Mouse (Mus musculus): ENCODE measurements at regions not wholly inside any gene's neighbourhood (a gene's known extent, or its start where the extent isn't known, plus 50 kb on each side); places are given as distances from the start of the nearest gene placed in this dataset.

DNA sequence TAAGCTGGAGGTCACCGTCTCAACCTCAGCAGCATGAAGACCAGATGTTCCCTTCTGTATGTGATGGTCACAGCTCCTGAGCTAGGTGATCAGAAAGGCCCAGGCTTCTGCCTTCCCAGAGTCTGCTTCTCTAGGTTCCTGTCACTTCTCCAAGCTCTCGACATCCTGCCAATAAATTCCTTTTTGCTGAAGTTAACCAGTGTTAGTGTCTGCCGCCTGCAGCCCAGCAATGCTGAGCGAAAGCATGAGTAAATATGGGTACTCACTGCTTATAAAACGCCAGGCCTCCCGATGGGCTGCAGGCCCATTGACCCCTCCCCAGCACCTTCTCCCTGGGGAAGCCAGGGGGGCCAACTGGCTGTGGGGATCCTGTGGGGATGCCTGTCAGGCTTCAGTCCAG lies 229.4 kb upstream of the Zmiz1 start:
- no peaks in the 10 kb centered on the region for H3K27me3 ChIP-seq (replicated peaks; ENCODE audit: control insufficient read depth, insufficient read depth, low read length)
- H3K4me3 ChIP-seq (ENCODE audit: low read depth, low read length), result no peak overlapping the region
- H3K4me1 ChIP-seq (replicated peaks; ENCODE audit: control insufficient read depth, insufficient read depth, low read length), result peaks cover 62% of the 10 kb centered on the region
- H3K9me3 ChIP-seq (ENCODE audit: control insufficient read depth, low read length), result no peaks in the 10 kb centered on the region
- H3K4me2 ChIP-seq (ENCODE audit: low read length), result no peak overlapping the region
- WGBS, result 12% methylated on average over 6 of the region's 6 CpGs
- DNase-seq (ENCODE audit: low spot score) (no peak), ATAC-seq (replicated peaks; ENCODE audit: low FRiP score, low TSS enrichment, low read depth) (no peak)
- H3K36me3 ChIP-seq (ENCODE audit: control insufficient read depth, insufficient read depth, low read length), result no peaks in the 10 kb centered on the region
- H3K27ac ChIP-seq (ENCODE audit: low read depth), result peak overlapping the region; percentile 93
- H3K9ac ChIP-seq (ENCODE audit: low read length), result no peak overlapping the region

DNA sequence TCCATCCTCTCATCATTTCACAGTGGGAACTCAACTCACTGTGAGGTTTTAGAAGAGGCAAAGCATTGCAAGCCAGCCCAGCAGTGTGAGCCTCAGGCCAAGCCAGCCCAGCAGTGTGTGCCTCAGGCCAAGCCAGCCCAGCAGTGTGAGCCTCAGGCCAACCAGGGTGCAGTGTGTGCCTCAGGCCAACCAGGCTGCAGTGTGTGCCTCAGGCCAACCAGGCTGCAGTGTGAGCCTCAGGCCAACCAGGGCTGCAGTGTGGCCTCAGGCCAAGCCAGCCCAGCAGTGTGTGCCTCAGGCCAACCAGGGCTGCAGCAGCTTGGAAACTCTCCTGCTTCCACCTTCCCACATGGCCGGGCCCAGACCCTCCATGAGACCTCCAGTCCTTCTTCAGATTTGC lies 227.1 kb upstream of the Zmiz1 start:
- Histone ChIP-seq H3K27ac (ENCODE audit: low read depth) (0 out of 2 replicates have a peak overlapping the region, but pooled peaks have one; percentile 17), H3K36me3 (ENCODE audit: control insufficient read depth, insufficient read depth, low read length) (no peaks in the 10 kb centered on the region), H3K4me2 (ENCODE audit: low read length) (no peak overlapping the region), H3K27me3 (replicated peaks; ENCODE audit: control insufficient read depth, insufficient read depth, low read length) (no peaks in the 10 kb centered on the region), H3K9ac (ENCODE audit: low read length) (no peak overlapping the region), H3K4me1 (replicated peaks; ENCODE audit: control insufficient read depth, insufficient read depth, low read length) (peaks cover 45% of the 10 kb centered on the region), H3K4me3 (ENCODE audit: low read depth, low read length) (no peak overlapping the region), H3K9me3 (ENCODE audit: control insufficient read depth, low read length) (no peaks in the 10 kb centered on the region)
- ATAC-seq (replicated peaks; ENCODE audit: low FRiP score, low TSS enrichment, low read depth), result no peak; the same call in 1 of the 2 replicates
- 62% methylated on average over 1 of the region's 1 CpGs for WGBS
- no peak for DNase-seq (ENCODE audit: low spot score)

DNA sequence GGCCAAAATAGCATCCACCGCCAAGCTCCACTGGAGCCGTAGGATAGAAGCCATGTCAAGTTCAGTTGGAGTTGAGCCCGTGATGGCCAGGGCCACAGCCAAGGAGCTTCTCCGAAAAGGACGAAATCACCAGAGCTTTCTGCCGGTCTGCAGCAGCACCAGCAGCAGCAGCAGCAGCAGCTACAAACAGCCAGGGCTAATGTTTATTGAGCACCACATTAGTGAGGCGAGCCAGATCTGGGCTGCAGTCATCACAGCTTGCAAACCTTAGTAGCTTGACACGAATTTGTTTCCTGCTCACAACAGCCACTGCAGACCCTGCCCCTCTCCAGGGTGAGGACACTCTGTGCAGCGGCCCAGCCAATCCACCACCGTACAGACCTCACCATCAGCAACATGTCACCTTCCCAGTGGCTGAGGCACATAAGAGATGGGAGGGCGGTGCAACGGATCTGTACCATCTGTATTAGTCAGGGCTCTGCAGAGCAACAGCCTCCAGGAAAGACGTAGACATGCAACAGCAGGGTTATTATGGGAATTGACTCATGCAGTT lies 222.5 kb upstream of the Zmiz1 start:
- 35% methylated on average over 13 of the region's 13 CpGs for WGBS
- DNase-seq (ENCODE audit: low spot score) (peak; percentile 56), ATAC-seq (replicated peaks; ENCODE audit: low FRiP score, low TSS enrichment, low read depth) (no peak)
- H3K4me3 ChIP-seq (ENCODE audit: low read depth, low read length), result no peak overlapping the region
- no peaks in the 10 kb centered on the region for H3K27me3 ChIP-seq (replicated peaks; ENCODE audit: control insufficient read depth, insufficient read depth, low read length)
- H3K4me2 ChIP-seq (ENCODE audit: low read length), result no peak overlapping the region
- peaks cover 15% of the 10 kb centered on the region; the same call in 1 of the 2 replicates for H3K4me1 ChIP-seq (replicated peaks; ENCODE audit: control insufficient read depth, insufficient read depth, low read length)
- H3K9me3 ChIP-seq (ENCODE audit: control insufficient read depth, low read length), result no peaks in the 10 kb centered on the region
- no peak overlapping the region for H3K9ac ChIP-seq (ENCODE audit: low read length)
- peak overlapping the region; percentile 4; the same call in 1 of the 2 replicates for H3K27ac ChIP-seq (ENCODE audit: low read depth)
- H3K36me3 ChIP-seq (ENCODE audit: control insufficient read depth, insufficient read depth, low read length), result no peaks in the 10 kb centered on the region

- Histone ChIP-seq H3K36me3 (ENCODE audit: control insufficient read depth, insufficient read depth, low read length) (no peaks in the 10 kb centered on the region), H3K27ac (ENCODE audit: low read depth) (no peak overlapping the region), H3K9ac (ENCODE audit: low read length) (no peak overlapping the region), H3K9me3 (ENCODE audit: control insufficient read depth, low read length) (no peaks in the 10 kb centered on the region), H3K4me3 (ENCODE audit: low read depth, low read length) (no peak overlapping the region), H3K4me2 (ENCODE audit: low read length) (no peak overlapping the region), H3K4me1 (replicated peaks; ENCODE audit: control insufficient read depth, insufficient read depth, low read length) (peaks cover 17% of the 10 kb centered on the region), H3K27me3 (replicated peaks; ENCODE audit: control insufficient read depth, insufficient read depth, low read length) (no peaks in the 10 kb centered on the region)
- WGBS, result 56% methylated on average over 3 of the region's 3 CpGs
- DNase-seq (ENCODE audit: low spot score) (no peak), ATAC-seq (replicated peaks; ENCODE audit: low FRiP score, low TSS enrichment, low read depth) (no peak)
Measured at GRCm38 (mm10) chr14:25239335-25239960, 219.5 kb upstream of the Zmiz1 start.

DNA sequence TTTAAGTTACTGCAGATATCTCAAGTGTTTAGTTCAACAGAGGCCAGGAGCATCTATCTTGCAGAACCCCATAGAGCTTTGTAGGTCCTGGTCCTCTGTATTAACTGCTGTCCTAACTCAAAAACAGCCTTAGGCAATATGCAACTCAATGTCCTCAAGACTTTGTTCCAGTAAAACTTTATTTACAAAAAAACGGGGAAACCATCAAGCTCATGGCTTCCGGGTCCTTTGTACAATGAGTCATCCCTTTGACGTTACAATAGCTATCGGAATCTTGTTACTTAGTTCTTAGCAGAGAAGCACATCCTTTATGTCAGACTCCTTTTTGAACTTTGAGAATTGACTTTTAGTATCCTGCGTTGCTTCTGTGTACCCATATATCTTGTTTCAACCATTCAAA lies 216.2 kb upstream of the Zmiz1 start:
- Histone ChIP-seq H3K36me3 (ENCODE audit: control insufficient read depth, insufficient read depth, low read length) (no peaks in the 10 kb centered on the region), H3K9ac (ENCODE audit: low read length) (no peak overlapping the region), H3K9me3 (ENCODE audit: control insufficient read depth, low read length) (no peaks in the 10 kb centered on the region), H3K4me3 (ENCODE audit: low read depth, low read length) (no peak overlapping the region), H3K27me3 (replicated peaks; ENCODE audit: control insufficient read depth, insufficient read depth, low read length) (no peaks in the 10 kb centered on the region), H3K27ac (ENCODE audit: low read depth) (peak overlapping the region; percentile 71), H3K4me2 (ENCODE audit: low read length) (no peak overlapping the region), H3K4me1 (replicated peaks; ENCODE audit: control insufficient read depth, insufficient read depth, low read length) (peaks cover 12% of the 10 kb centered on the region)
- 50% methylated on average over 5 of the region's 5 CpGs for WGBS
- no peak for ATAC-seq (replicated peaks; ENCODE audit: low FRiP score, low TSS enrichment, low read depth)
- no peak for DNase-seq (ENCODE audit: low spot score)

GRCm38 (mm10) chr14:25243289-25243688 lies 215.7 kb upstream of the Zmiz1 start:
- no peak overlapping the region for H3K9ac ChIP-seq (ENCODE audit: low read length)
- H3K4me1 ChIP-seq (replicated peaks; ENCODE audit: control insufficient read depth, insufficient read depth, low read length), result peaks cover 12% of the 10 kb centered on the region
- WGBS, result 11% methylated on average over 4 of the region's 4 CpGs
- peak overlapping the region; percentile 31 for H3K4me2 ChIP-seq (ENCODE audit: low read length)
- H3K27ac ChIP-seq (ENCODE audit: low read depth), result peak overlapping the region; percentile 71
- no peaks in the 10 kb centered on the region for H3K9me3 ChIP-seq (ENCODE audit: control insufficient read depth, low read length)
- DNase-seq (ENCODE audit: low spot score), result peak; percentile 65
- ATAC-seq (replicated peaks; ENCODE audit: low FRiP score, low TSS enrichment, low read depth), result 0 out of 2 replicates have a peak, but pooled peaks have one; percentile 48
- H3K36me3 ChIP-seq (ENCODE audit: control insufficient read depth, insufficient read depth, low read length), result no peaks in the 10 kb centered on the region
- no peaks in the 10 kb centered on the region for H3K27me3 ChIP-seq (replicated peaks; ENCODE audit: control insufficient read depth, insufficient read depth, low read length)
- H3K4me3 ChIP-seq (ENCODE audit: low read depth, low read length), result no peak overlapping the region

DNA sequence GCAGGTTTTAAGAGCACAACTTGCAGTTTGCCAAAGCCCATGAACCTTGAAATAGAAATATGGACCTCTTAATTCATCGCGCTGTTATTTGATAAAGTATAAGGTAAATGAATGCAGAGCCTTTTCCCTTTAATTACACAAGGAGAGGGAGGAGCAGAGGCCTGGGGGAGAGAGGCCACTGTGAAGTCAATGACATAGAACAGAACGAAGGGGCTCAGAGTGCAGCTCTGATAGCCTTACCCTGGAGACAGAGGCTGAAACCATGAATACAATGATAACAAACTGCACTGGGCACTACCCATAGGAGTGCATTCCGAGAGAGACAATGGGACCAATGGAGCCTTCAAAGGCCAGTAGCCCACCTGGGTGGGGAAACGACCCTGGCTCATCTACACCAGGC lies 215.3 kb upstream of the Zmiz1 start:
- ATAC-seq (replicated peaks; ENCODE audit: low FRiP score, low TSS enrichment, low read depth), result 0 out of 2 replicates have a peak, but pooled peaks have one; percentile 14
- Histone ChIP-seq H3K4me1 (replicated peaks; ENCODE audit: control insufficient read depth, insufficient read depth, low read length) (peaks cover 12% of the 10 kb centered on the region), H3K36me3 (ENCODE audit: control insufficient read depth, insufficient read depth, low read length) (no peaks in the 10 kb centered on the region), H3K27me3 (replicated peaks; ENCODE audit: control insufficient read depth, insufficient read depth, low read length) (no peaks in the 10 kb centered on the region), H3K4me3 (ENCODE audit: low read depth, low read length) (no peak overlapping the region), H3K9me3 (ENCODE audit: control insufficient read depth, low read length) (no peaks in the 10 kb centered on the region), H3K27ac (ENCODE audit: low read depth) (peak overlapping the region; percentile 71; the same call in 1 of the 2 replicates), H3K4me2 (ENCODE audit: low read length) (peak overlapping the region; percentile 31), H3K9ac (ENCODE audit: low read length) (no peak overlapping the region)
- 42% methylated on average over 5 of the region's 5 CpGs for WGBS
- no peak for DNase-seq (ENCODE audit: low spot score)

GRCm38 (mm10) chr14:25244841-25245240 lies 214.1 kb upstream of the Zmiz1 start:
- H3K9me3 ChIP-seq (ENCODE audit: control insufficient read depth, low read length), result no peaks in the 10 kb centered on the region
- ATAC-seq (replicated peaks; ENCODE audit: low FRiP score, low TSS enrichment, low read depth), result no peak
- H3K4me3 ChIP-seq (ENCODE audit: low read depth, low read length), result no peak overlapping the region
- no peak overlapping the region for H3K4me2 ChIP-seq (ENCODE audit: low read length)
- WGBS, result 94% methylated on average over 6 of the region's 6 CpGs
- H3K27ac ChIP-seq (ENCODE audit: low read depth), result no peak overlapping the region
- H3K9ac ChIP-seq (ENCODE audit: low read length), result no peak overlapping the region
- no peak for DNase-seq (ENCODE audit: low spot score)
- no peaks in the 10 kb centered on the region for H3K36me3 ChIP-seq (ENCODE audit: control insufficient read depth, insufficient read depth, low read length)
- H3K27me3 ChIP-seq (replicated peaks; ENCODE audit: control insufficient read depth, insufficient read depth, low read length), result no peaks in the 10 kb centered on the region
- peaks cover 12% of the 10 kb centered on the region for H3K4me1 ChIP-seq (replicated peaks; ENCODE audit: control insufficient read depth, insufficient read depth, low read length)

DNA sequence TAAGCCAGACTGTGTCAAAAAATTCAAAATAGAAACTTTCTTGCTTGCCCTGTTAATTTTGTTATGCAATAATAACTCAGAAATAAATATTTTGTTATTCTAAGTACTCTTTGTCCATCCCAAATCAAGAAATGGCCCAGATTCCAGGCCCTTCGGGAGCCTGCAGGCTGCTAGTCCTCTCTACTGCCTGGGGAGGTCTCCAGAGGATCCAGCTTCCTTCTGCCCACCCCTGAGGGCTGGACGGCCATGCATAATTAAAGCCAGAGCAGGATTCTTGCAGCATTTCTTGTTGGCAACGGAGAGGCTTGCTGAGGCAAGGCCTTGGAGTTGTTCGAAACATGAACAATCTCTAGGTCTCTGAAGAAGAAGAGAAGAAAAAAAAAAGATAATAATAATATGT lies 213.3 kb upstream of the Zmiz1 start:
- H3K27ac ChIP-seq (ENCODE audit: low read depth), result no peak overlapping the region
- H3K9me3 ChIP-seq (ENCODE audit: control insufficient read depth, low read length), result no peaks in the 10 kb centered on the region
- 70% methylated on average over 4 of the region's 4 CpGs for WGBS
- H3K4me3 ChIP-seq (ENCODE audit: low read depth, low read length), result no peak overlapping the region
- no peak overlapping the region for H3K9ac ChIP-seq (ENCODE audit: low read length)
- DNase-seq (ENCODE audit: low spot score) (no peak), ATAC-seq (replicated peaks; ENCODE audit: low FRiP score, low TSS enrichment, low read depth) (no peak)
- H3K4me1 ChIP-seq (replicated peaks; ENCODE audit: control insufficient read depth, insufficient read depth, low read length), result peaks cover 10% of the 10 kb centered on the region
- no peaks in the 10 kb centered on the region for H3K27me3 ChIP-seq (replicated peaks; ENCODE audit: control insufficient read depth, insufficient read depth, low read length)
- H3K4me2 ChIP-seq (ENCODE audit: low read length), result no peak overlapping the region
- H3K36me3 ChIP-seq (ENCODE audit: control insufficient read depth, insufficient read depth, low read length), result no peaks in the 10 kb centered on the region

Measured in intestine, embryonic 14.5 days (tissue).